Mouse (Mus musculus): ENCODE results near the gene Nudt15. TPM values are rescaled to one million over a fixed set of nuclear protein-coding genes. Genes with fewer than 3 reads are reported as not detected.
A peak's percentile ranks its signal among the peaks of the same experiment; 100 is the strongest.
"Not testable (repeated sequence)": the region's sequence is repeated elsewhere in the genome, so short reads cannot be mapped to it uniquely, and the experiment has no call there.

Nudt15 gene
- polyA plus RNA-seq, 1 experiment from 2014 or later, result 4.2 TPM

DNA sequence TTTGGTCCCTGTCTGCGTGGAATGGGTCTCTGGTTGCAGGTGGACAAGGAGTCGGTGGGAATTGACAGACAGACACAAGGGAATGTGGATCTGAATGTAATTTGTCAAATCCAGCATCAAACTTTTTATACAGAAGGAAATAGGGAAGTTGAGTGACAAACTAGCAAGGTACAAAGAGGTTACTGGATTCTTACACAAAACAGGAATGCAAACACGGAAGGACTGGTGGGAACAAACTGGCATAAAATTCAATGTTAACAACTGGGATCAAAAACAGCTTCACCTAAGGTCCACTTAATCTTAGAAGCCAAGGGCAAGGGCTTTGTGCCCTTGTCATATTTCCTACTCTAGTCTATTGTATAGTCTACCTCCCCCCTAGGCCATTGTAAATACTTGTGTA, 19.4 kb downstream of the Nudt15 start:
- not testable (repeated sequence) for H3K9ac ChIP-seq (ENCODE audit: low read depth, low read length); H3K9me3 ChIP-seq (replicated peaks; ENCODE audit: control insufficient read depth, low read length); H3K4me2 ChIP-seq; H3K4me3 ChIP-seq (ENCODE audit: low read depth, low read length); H3K4me1 ChIP-seq (ENCODE audit: control insufficient read depth, insufficient read depth, low read length); H3K27me3 ChIP-seq (ENCODE audit: control insufficient read depth, insufficient read depth, low read length); H3K27ac ChIP-seq (ENCODE audit: low read depth, low read length); H3K36me3 ChIP-seq (ENCODE audit: control insufficient read depth, insufficient read depth, low read length); ATAC-seq (replicated peaks; ENCODE audit: insufficient number of reproducible peaks, low FRiP score, low TSS enrichment)
- WGBS (ENCODE audit: insufficient replicate concordance), result 76% methylated on average over 3 of the region's 3 CpGs

DNA sequence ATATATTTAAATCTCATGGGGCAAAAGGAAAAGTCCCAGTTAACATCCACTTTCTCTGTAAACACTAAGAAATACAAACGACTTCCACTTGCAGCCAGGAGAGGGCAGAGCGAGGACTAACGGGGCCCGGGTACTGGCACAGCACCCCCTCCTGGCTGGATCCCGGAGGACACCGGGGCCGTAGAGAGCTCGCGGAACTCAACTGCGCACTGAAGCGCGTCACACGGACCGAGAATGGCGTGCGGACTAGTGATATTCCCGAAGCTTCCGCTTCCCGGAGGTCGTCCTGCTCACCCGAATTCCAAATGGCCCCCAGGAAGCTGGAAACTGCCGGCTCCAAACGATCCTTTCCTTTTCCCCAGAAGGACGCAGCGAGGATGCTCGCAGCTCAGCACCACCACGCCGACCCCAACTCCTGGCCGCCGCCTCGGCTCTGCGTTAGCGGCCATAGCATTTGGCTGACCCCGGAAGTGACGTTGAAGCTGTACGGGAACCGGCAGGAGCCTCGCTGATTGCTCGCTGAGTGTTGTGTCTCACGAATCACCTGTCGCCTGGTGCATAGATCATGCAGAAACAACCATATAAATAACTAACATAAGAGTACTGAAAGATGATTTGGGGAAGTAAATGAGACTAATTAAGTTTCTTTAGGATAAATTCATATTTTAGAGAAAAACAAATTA, 23.1 kb downstream of the Nudt15 start, which contains the start of gene Sucla2:
Gene Sucla2, plus strand, starts transcription at position 554 of the 683 bp plus-strand sequence.
- H3K4me3 ChIP-seq (ENCODE audit: low read depth, low read length), result peak within 1 kb of the TSS; percentile 52
- no peaks in the 10 kb centered on the region for H3K4me1 ChIP-seq (ENCODE audit: control insufficient read depth, insufficient read depth, low read length)
- H3K4me2 ChIP-seq, result peak within 1 kb of the TSS; percentile 58
- no peaks in the 10 kb centered on the region for H3K9me3 ChIP-seq (replicated peaks; ENCODE audit: control insufficient read depth, low read length)
- H3K36me3 ChIP-seq (ENCODE audit: control insufficient read depth, insufficient read depth, low read length), result no peaks in the 10 kb centered on the region
- H3K9ac ChIP-seq (ENCODE audit: low read depth, low read length), result peak within 1 kb of the TSS; percentile 74
- no peaks in the 10 kb centered on the region for H3K27me3 ChIP-seq (ENCODE audit: control insufficient read depth, insufficient read depth, low read length)
- ATAC-seq (replicated peaks; ENCODE audit: insufficient number of reproducible peaks, low FRiP score, low TSS enrichment), result peak; percentile 99
- peak within 1 kb of the TSS; percentile 85; the same call in 1 of the 2 replicates for H3K27ac ChIP-seq (ENCODE audit: low read depth, low read length)
- under 1% methylated on average over 38 of the region's 41 CpGs for WGBS (ENCODE audit: insufficient replicate concordance)

DNA sequence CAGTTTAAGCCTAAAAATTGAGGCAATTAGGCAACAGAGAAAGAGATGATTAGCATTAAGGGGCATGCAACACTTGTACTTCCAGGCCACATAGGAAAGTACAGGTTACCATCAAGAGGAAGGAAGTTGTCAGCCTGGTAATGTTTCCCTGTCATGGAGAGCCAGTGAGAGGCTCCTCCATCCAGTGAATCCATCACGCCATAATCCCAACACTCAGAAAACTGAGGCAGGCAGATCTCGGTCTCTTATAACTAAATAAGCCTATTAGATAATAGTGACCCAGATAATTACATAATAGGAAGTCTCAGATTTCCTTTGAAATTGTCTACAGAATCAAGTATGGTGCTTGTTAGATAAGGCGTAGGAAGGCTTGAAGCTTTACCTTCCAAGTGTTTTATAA, 23.9 kb downstream of the Nudt15 start:
- 68% methylated on average over 3 of the region's 3 CpGs for WGBS (ENCODE audit: insufficient replicate concordance)
- no peaks in the 10 kb centered on the region for H3K9me3 ChIP-seq (replicated peaks; ENCODE audit: control insufficient read depth, low read length)
- H3K27me3 ChIP-seq (ENCODE audit: control insufficient read depth, insufficient read depth, low read length), result no peaks in the 10 kb centered on the region
- H3K36me3 ChIP-seq (ENCODE audit: control insufficient read depth, insufficient read depth, low read length), result no peaks in the 10 kb centered on the region
- no peak overlapping the region for H3K9ac ChIP-seq (ENCODE audit: low read depth, low read length)
- no peak overlapping the region; the same call in 1 of the 2 replicates for H3K4me2 ChIP-seq
- ATAC-seq (replicated peaks; ENCODE audit: insufficient number of reproducible peaks, low FRiP score, low TSS enrichment), result no peak
- no peak overlapping the region for H3K4me3 ChIP-seq (ENCODE audit: low read depth, low read length)
- no peaks in the 10 kb centered on the region for H3K4me1 ChIP-seq (ENCODE audit: control insufficient read depth, insufficient read depth, low read length)
- H3K27ac ChIP-seq (ENCODE audit: low read depth, low read length), result no peak overlapping the region

DNA sequence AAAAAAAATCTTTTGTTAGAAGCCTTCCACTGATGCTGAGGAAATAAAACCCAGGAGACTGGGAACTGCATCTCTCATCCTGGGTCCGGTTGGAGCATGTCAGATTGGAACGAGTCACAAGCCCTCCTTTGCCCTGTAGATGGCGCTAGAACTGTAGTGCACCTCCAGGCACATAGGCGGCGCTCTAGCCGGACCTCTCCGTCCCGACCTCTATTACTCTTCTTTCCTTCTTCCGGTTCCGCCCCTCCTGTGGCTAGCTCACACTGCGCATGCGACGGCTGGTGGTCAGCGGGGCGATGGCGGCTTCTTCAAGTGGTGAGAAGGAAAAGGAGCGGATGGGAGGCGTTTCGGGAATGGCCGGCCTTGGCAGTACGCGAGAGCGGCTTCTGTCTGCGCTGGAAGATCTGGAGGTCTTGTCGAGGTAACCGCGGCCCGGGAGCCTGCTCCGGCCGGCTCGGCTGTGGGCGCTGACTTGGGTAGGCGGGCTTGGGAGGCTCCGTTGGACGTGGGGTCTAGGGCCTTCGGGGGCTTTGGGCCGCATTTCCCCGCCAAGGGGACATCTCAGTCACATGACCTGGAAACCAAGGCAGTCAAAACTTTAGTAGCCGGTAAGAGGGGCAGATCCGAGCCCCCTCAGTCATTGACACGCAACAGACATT, 38.1 kb downstream of the Nudt15 start, which contains the start of gene Med4:
Gene Med4, plus strand, starts transcription at position 261 of the 659 bp plus-strand sequence.
- under 1% methylated on average over 41 of the region's 41 CpGs for WGBS (ENCODE audit: insufficient replicate concordance)
- Histone ChIP-seq H3K9ac (ENCODE audit: low read depth, low read length) (peak within 1 kb of the TSS; percentile 89), H3K36me3 (ENCODE audit: control insufficient read depth, insufficient read depth, low read length) (no peaks in the 10 kb centered on the region), H3K4me2 (peak within 1 kb of the TSS; percentile 85), H3K4me3 (ENCODE audit: low read depth, low read length) (peak within 1 kb of the TSS; percentile 95), H3K9me3 (replicated peaks; ENCODE audit: control insufficient read depth, low read length) (no peaks in the 10 kb centered on the region), H3K27me3 (ENCODE audit: control insufficient read depth, insufficient read depth, low read length) (no peaks in the 10 kb centered on the region), H3K27ac (ENCODE audit: low read depth, low read length) (0 out of 2 replicates have a peak within 1 kb of the TSS, but pooled peaks have one; percentile 19), H3K4me1 (ENCODE audit: control insufficient read depth, insufficient read depth, low read length) (peaks cover 9% of the 10 kb centered on the region)
- peak; percentile 87 for ATAC-seq (replicated peaks; ENCODE audit: insufficient number of reproducible peaks, low FRiP score, low TSS enrichment)

DNA sequence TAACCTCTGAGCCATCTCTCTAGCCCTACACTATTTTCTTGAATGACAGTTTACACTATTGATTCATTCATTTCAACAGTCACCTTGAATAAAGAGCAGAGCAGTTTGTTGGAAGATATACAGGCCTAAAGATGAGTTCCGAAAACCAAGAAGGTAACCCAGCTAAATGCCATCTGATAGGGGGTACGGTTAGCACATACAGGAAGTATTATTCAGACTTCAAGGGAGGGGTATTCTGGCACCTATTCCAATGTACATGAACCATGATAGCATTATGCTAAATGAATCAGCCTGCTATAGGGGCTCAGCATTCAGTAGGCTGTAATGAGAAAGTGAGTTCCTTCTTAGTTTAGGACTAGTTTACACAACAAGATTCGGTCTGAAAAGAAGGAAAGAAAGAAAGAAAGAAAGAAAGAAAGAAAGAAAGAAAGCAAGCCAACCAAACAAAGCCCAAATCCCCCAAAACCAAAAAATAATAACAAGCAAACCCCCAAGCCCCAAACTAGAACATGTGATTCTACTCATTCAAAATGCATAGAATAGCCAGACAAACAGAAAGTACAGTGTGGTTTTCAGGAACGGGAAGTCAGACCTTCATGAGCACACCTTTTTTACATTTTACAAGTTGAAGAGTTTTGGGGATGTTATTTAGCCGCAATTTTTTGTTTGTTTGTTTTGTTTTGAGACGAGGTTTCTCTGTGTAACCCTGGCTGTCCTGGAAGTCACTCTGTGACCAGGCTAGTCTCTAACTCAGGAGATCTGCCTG, 39.2 kb downstream of the Nudt15 start:
- no peak overlapping the region for H3K9ac ChIP-seq (ENCODE audit: low read depth, low read length)
- H3K9me3 ChIP-seq (replicated peaks; ENCODE audit: control insufficient read depth, low read length), result no peaks in the 10 kb centered on the region
- 83% methylated on average over 6 of the region's 6 CpGs for WGBS (ENCODE audit: insufficient replicate concordance)
- ATAC-seq (replicated peaks; ENCODE audit: insufficient number of reproducible peaks, low FRiP score, low TSS enrichment), result no peak
- H3K4me2 ChIP-seq, result no peak overlapping the region
- H3K27me3 ChIP-seq (ENCODE audit: control insufficient read depth, insufficient read depth, low read length), result no peaks in the 10 kb centered on the region
- H3K4me3 ChIP-seq (ENCODE audit: low read depth, low read length), result no peak overlapping the region
- no peaks in the 10 kb centered on the region for H3K36me3 ChIP-seq (ENCODE audit: control insufficient read depth, insufficient read depth, low read length)
- no peak overlapping the region for H3K27ac ChIP-seq (ENCODE audit: low read depth, low read length)
- H3K4me1 ChIP-seq (ENCODE audit: control insufficient read depth, insufficient read depth, low read length), result peaks cover 9% of the 10 kb centered on the region

DNA sequence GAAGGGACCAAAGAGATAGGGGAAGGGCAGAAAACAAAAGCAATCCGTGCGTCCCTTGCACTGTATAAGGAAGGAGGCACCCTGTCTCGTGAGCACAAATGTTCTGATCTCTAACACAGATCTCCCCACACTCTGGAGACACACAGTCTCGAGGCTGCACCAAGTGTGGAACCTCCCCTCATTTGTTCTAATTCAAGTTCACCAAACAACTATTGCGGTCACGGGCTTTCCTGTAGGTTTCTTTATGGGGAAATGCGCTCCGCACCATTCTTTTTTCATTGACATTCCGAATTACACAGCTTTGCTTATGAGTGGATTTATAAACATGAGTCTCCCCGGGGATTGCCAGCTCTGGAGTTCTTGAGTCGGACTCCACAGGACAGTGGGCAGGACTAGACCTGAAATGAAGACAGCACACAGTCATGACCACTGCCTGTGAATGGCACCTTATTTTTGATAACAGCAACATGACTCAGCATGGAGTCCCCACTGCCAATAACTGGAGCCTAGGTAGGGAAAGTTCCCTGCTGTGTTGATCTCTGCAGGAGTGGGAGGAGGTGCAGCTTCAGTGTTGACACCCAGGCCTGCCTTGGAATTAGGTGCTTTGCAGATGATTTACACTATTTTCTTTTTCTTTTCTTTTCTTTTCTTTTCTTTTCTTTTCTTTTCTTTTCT, 40.2 kb downstream of the Nudt15 start:
- H3K4me1 ChIP-seq (ENCODE audit: control insufficient read depth, insufficient read depth, low read length), result peaks cover 9% of the 10 kb centered on the region
- 0 out of 2 replicates have a peak overlapping the region, but pooled peaks have one; percentile 1 for H3K27ac ChIP-seq (ENCODE audit: low read depth, low read length)
- no peak for ATAC-seq (replicated peaks; ENCODE audit: insufficient number of reproducible peaks, low FRiP score, low TSS enrichment)
- no peaks in the 10 kb centered on the region for H3K36me3 ChIP-seq (ENCODE audit: control insufficient read depth, insufficient read depth, low read length)
- WGBS (ENCODE audit: insufficient replicate concordance), result 51% methylated on average over 11 of the region's 11 CpGs
- H3K9me3 ChIP-seq (replicated peaks; ENCODE audit: control insufficient read depth, low read length), result no peaks in the 10 kb centered on the region
- H3K4me2 ChIP-seq, result peak overlapping the region; percentile 18; the same call in 1 of the 2 replicates
- no peak overlapping the region for H3K9ac ChIP-seq (ENCODE audit: low read depth, low read length)
- no peaks in the 10 kb centered on the region for H3K27me3 ChIP-seq (ENCODE audit: control insufficient read depth, insufficient read depth, low read length)
- H3K4me3 ChIP-seq (ENCODE audit: low read depth, low read length), result no peak overlapping the region

DNA sequence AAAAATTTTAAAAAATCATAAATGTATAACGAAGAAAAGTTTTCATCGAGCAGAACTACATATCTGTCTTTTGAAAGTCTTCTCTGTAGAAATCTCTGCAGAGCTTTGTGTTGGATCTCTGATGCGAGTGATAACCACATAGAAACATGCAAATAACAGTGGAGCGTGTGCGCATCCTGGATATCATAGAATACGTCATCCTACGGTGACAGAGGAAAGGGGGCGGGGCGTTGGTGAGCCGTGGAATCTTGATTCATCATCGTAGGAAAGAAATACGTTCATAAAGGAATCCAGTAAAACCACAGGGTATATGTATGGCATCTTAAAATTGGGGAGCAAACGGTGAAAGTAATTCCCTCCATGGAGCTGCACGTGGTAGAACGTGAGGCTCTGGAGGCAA, 40.8 kb downstream of the Nudt15 start:
- Histone ChIP-seq H3K9ac (ENCODE audit: low read depth, low read length) (no peak overlapping the region), H3K27ac (ENCODE audit: low read depth, low read length) (no peak overlapping the region), H3K4me1 (ENCODE audit: control insufficient read depth, insufficient read depth, low read length) (peaks cover 14% of the 10 kb centered on the region), H3K4me2 (no peak overlapping the region), H3K4me3 (ENCODE audit: low read depth, low read length) (no peak overlapping the region), H3K36me3 (ENCODE audit: control insufficient read depth, insufficient read depth, low read length) (no peaks in the 10 kb centered on the region), H3K27me3 (ENCODE audit: control insufficient read depth, insufficient read depth, low read length) (no peaks in the 10 kb centered on the region), H3K9me3 (replicated peaks; ENCODE audit: control insufficient read depth, low read length) (no peaks in the 10 kb centered on the region)
- no peak for ATAC-seq (replicated peaks; ENCODE audit: insufficient number of reproducible peaks, low FRiP score, low TSS enrichment)
- 84% methylated on average over 15 of the region's 15 CpGs for WGBS (ENCODE audit: insufficient replicate concordance)

DNA sequence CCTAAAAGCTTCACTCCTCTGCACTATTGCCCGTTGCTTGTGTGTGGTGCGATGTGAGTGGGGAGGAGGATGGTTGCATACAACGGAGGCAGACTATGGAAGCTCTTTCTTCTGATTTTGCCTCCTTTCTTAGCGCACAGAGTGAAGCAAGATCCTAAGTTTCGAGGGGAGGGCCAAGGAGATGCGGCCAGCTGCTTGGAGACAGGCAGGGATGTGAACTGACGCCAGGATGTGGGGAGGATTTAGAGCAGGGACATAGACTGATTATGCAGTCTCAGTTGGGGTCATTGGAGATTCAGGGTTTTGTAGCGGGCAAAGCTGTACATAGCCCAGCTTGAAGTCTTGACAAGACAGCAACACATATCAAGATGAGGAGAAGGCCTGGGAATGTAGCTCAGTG, 41.8 kb downstream of the Nudt15 start:
- no peaks in the 10 kb centered on the region for H3K36me3 ChIP-seq (ENCODE audit: control insufficient read depth, insufficient read depth, low read length)
- no peak overlapping the region for H3K4me2 ChIP-seq
- H3K27me3 ChIP-seq (ENCODE audit: control insufficient read depth, insufficient read depth, low read length), result no peaks in the 10 kb centered on the region
- H3K4me3 ChIP-seq (ENCODE audit: low read depth, low read length), result no peak overlapping the region
- no peaks in the 10 kb centered on the region for H3K9me3 ChIP-seq (replicated peaks; ENCODE audit: control insufficient read depth, low read length)
- ATAC-seq (replicated peaks; ENCODE audit: insufficient number of reproducible peaks, low FRiP score, low TSS enrichment), result no peak
- no peak overlapping the region for H3K9ac ChIP-seq (ENCODE audit: low read depth, low read length)
- H3K27ac ChIP-seq (ENCODE audit: low read depth, low read length), result no peak overlapping the region
- WGBS (ENCODE audit: insufficient replicate concordance), result 48% methylated on average over 8 of the region's 8 CpGs
- peaks cover 14% of the 10 kb centered on the region for H3K4me1 ChIP-seq (ENCODE audit: control insufficient read depth, insufficient read depth, low read length)
